Mouse (Mus musculus): Measurements from ENCODE around the gene Aars2. TPM values are rescaled to one million over a fixed set of nuclear protein-coding genes. Genes with fewer than 3 reads are reported as not detected.

Gene Aars2
- polyA plus RNA-seq, 1 experiment, result not detected

DNA sequence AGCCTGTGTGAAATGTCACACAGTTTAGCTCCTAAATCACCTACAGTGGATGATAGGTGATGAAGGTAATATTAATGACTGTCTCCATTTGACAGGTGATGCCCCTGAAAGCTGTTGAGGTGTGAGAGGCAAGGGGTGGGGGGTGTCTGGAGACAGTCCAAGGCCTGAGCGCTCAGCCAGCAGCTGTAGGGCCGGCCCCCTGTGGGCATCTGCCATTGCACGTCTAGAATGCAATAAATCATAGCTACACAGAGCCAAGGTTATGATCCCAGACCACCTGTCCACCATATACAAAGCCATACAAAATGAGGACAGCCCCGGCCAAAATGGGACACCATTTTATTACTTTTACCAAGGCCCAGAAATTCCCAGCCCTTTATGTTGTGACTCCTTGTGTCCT is 18.3 kb downstream of the Aars2 start:
- H3K4me3 ChIP-seq (ENCODE audit: insufficient read depth, low read depth, low read length), result no peak overlapping the region
- TF ChIP-seq CTCF (IDR thresholded peaks at IDR 0.05; ENCODE audit: insufficient read depth, low read depth, low read length), result no peak
- TF ChIP-seq POLR2A (IDR thresholded peaks at IDR 0.05; ENCODE audit: insufficient read depth, low read depth, low read length), result no peak
- no peak overlapping the region for H3K27ac ChIP-seq (ENCODE audit: insufficient read depth, low read depth, low read length)
- WGBS, result 86% methylated on average over 4 of the region's 4 CpGs
- peaks cover 11% of the 10 kb centered on the region for H3K4me1 ChIP-seq (ENCODE audit: control insufficient read depth, insufficient read depth, low read length)

DNA sequence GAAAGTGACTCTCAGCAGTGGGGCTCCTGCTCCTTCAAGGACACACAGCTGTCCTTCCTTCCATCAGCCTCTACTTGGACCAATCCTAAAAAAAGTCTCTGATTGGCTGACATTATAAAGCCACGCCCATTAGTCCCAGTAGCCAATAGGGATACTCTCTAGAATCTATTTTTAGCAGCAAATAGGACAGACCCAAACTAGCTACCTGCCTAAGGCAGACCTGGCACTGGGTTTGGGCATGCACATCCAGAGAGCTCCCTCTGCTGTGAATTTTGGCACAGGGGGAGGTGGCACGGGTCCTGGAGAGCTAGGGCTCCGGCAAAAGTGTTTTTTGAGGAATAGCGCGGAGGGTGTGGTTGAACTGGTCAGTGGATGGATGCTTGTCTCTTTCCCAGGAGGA is 19.9 kb downstream of the Aars2 start:
- 23% methylated on average over 5 of the region's 5 CpGs for WGBS

DNA sequence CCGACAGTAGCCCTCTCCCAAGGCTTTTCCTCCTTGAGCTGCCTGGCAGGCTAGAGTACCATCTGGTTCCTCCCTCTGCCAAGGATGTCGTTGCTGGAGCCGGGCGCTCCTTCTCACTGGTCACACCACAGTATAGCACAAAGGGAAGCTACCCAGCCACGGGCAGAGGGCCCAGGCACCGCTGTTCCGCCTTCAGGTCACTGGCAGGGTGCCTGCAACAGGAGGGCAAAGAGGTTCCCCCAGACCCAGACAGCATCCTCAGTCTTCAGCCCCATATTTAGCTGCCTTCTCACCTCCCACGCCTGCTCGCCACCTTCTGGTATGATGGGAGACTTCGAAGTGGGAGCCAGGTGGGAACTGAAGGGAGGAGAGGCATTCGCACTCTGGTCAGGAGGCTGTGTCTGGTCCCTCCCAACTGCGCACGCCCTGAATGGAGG is 23.7 kb downstream of the Aars2 start:
- peaks cover 8% of the 10 kb centered on the region for H3K4me1 ChIP-seq (ENCODE audit: control insufficient read depth, insufficient read depth, low read length)
- no peak overlapping the region for H3K27ac ChIP-seq (ENCODE audit: insufficient read depth, low read depth, low read length)
- 46% methylated on average over 13 of the region's 13 CpGs for WGBS
- no peak for TF ChIP-seq CTCF (IDR thresholded peaks at IDR 0.05; ENCODE audit: insufficient read depth, low read depth, low read length)
- no peak for TF ChIP-seq POLR2A (IDR thresholded peaks at IDR 0.05; ENCODE audit: insufficient read depth, low read depth, low read length)
- H3K4me3 ChIP-seq (ENCODE audit: insufficient read depth, low read depth, low read length), result no peak overlapping the region

More for the DNA sequence above, 19.9 kb downstream of the Aars2 start:
- Histone ChIP-seq H3K27ac (ENCODE audit: insufficient read depth, low read depth, low read length) (no peak overlapping the region), H3K4me3 (ENCODE audit: insufficient read depth, low read depth, low read length) (no peak overlapping the region), H3K4me1 (ENCODE audit: control insufficient read depth, insufficient read depth, low read length) (peaks cover 16% of the 10 kb centered on the region)
- TF ChIP-seq CTCF (IDR thresholded peaks at IDR 0.05; ENCODE audit: insufficient read depth, low read depth, low read length), result no peak
- TF ChIP-seq POLR2A (IDR thresholded peaks at IDR 0.05; ENCODE audit: insufficient read depth, low read depth, low read length), result no peak

DNA sequence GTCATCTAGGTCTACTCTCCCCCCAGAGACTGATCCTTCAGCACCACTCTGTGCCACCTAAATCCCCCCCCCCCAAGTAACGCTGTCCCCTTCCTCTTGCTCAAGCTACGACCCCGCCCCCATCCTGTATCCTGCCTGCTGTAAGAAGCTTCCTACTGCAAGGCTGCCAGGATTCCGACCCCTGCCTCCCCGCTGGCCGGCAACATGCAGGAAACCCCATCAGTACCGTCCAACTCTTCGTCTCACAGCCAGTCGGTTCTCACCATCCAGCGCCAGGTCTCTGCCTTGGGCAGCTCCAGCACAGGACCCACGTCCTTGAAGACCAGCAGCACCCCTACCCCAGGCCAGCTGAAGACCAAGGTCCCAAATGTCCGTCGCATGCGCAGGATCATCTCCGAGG is 26.3 kb downstream of the Aars2 start:
- Histone ChIP-seq H3K27ac (ENCODE audit: insufficient read depth, low read depth, low read length) (no peak overlapping the region), H3K4me1 (ENCODE audit: control insufficient read depth, insufficient read depth, low read length) (peaks cover 16% of the 10 kb centered on the region), H3K4me3 (ENCODE audit: insufficient read depth, low read depth, low read length) (no peak overlapping the region)
- 68% methylated on average over 15 of the region's 15 CpGs for WGBS
- no peak for TF ChIP-seq POLR2A (IDR thresholded peaks at IDR 0.05; ENCODE audit: insufficient read depth, low read depth, low read length)
- TF ChIP-seq CTCF (IDR thresholded peaks at IDR 0.05; ENCODE audit: insufficient read depth, low read depth, low read length), result no peak

DNA sequence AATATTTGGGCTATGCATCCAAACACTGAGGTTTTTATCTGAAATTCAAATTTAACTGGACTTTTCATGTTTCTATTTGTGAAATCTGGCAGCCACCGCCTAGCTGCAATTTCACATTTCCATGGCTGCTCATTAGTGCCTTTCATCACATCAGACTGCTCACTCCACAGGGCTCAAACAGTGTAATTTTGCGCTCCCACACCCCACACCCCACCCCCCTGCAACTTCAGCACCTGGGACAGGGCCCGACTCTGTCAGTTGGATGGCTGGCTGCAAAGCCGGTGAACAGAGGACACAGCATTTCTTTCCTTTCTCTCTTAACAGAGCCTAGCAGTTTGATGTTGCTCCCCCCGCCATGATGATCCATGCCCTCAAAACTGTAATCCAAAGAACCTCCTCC is 29.6 kb downstream of the Aars2 start:
- WGBS, result 23% methylated on average over 5 of the region's 5 CpGs
- no peak overlapping the region for H3K4me3 ChIP-seq (ENCODE audit: insufficient read depth, low read depth, low read length)
- peaks cover 11% of the 10 kb centered on the region; the same call in 1 of the 2 replicates for H3K4me1 ChIP-seq (ENCODE audit: control insufficient read depth, insufficient read depth, low read length)
- TF ChIP-seq POLR2A (IDR thresholded peaks at IDR 0.05; ENCODE audit: insufficient read depth, low read depth, low read length) (no peak), CTCF (IDR thresholded peaks at IDR 0.05; ENCODE audit: insufficient read depth, low read depth, low read length) (no peak)
- H3K27ac ChIP-seq (ENCODE audit: insufficient read depth, low read depth, low read length), result no peak overlapping the region

DNA sequence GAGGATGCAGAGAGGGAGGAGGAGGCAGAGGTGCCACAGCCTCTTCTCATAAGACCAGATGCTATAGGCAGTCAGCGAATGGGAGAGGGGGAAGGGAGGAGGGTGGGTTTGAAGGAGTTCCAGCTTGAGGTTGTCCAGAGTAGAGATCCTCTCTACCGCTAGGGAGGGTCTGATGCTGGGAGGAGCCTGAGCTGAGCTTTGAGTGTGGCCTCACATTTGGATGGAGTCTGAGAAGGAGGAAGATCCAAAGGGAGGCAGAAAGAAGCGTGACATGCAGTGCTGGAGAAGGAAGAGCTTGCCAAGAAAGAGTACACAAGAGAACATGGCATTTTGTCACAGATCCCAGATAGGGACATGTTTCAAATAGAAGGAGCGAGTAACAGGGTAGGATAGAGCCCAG is 31.8 kb downstream of the Aars2 start:
- WGBS, result 60% methylated on average over 4 of the region's 4 CpGs

DNA sequence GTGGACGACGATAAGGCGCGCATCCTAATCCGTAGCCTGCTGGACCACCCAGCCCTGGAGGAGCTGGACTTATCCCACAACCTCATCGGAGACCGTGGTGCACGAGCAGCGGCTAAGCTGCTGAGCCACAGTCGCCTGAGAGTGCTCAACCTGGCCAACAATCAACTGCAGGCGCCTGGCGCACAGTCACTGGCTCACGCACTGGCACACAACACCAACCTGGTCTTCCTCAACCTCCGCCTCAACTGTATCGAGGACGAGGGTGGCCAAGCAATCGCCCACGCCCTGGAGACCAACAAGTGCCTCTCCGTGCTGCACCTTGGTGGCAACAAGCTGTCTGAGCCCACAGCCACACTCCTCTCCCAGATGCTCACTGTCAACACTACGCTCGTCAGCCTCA is 33.0 kb downstream of the Aars2 start:
- Histone ChIP-seq H3K27ac (ENCODE audit: insufficient read depth, low read depth, low read length) (no peak overlapping the region), H3K4me1 (ENCODE audit: control insufficient read depth, insufficient read depth, low read length) (peaks cover 40% of the 10 kb centered on the region), H3K4me3 (ENCODE audit: insufficient read depth, low read depth, low read length) (no peak overlapping the region)
- WGBS, result 81% methylated on average over 21 of the region's 21 CpGs
- no peak for TF ChIP-seq POLR2A (IDR thresholded peaks at IDR 0.05; ENCODE audit: insufficient read depth, low read depth, low read length)
- TF ChIP-seq CTCF (IDR thresholded peaks at IDR 0.05; ENCODE audit: insufficient read depth, low read depth, low read length), result no peak

More for the DNA sequence above, 31.8 kb downstream of the Aars2 start:
- no peak for TF ChIP-seq POLR2A (IDR thresholded peaks at IDR 0.05; ENCODE audit: insufficient read depth, low read depth, low read length)
- no peak for TF ChIP-seq CTCF (IDR thresholded peaks at IDR 0.05; ENCODE audit: insufficient read depth, low read depth, low read length)
- Histone ChIP-seq H3K27ac (ENCODE audit: insufficient read depth, low read depth, low read length) (no peak overlapping the region), H3K4me3 (ENCODE audit: insufficient read depth, low read depth, low read length) (no peak overlapping the region), H3K4me1 (ENCODE audit: control insufficient read depth, insufficient read depth, low read length) (peaks cover 27% of the 10 kb centered on the region)

DNA sequence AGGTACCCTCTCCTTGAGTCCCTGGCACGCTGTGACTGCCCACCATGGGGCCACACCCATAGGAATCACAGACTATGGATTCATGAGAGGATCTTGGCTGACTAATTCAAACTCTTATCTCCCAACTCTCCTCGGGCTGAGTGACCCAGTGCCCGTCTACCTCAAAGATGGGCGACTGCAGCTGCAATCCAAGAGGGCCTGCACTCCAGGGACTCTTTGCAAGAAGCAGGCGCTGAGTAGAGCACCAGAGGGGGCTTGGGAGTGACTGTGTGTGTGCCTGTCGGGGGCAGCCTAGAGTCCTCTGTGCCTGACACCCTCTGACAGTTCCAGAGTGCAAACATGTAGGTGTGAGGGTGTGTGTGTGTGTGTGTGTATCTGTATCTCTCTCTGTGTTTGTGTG is 35.5 kb downstream of the Aars2 start:
- Histone ChIP-seq H3K4me1 (ENCODE audit: control insufficient read depth, insufficient read depth, low read length) (peaks cover 47% of the 10 kb centered on the region), H3K27ac (ENCODE audit: insufficient read depth, low read depth, low read length) (no peak overlapping the region), H3K4me3 (ENCODE audit: insufficient read depth, low read depth, low read length) (no peak overlapping the region)
- no peak for TF ChIP-seq CTCF (IDR thresholded peaks at IDR 0.05; ENCODE audit: insufficient read depth, low read depth, low read length)
- TF ChIP-seq POLR2A (IDR thresholded peaks at IDR 0.05; ENCODE audit: insufficient read depth, low read depth, low read length), result no peak
- 25% methylated on average over 6 of the region's 6 CpGs for WGBS

DNA sequence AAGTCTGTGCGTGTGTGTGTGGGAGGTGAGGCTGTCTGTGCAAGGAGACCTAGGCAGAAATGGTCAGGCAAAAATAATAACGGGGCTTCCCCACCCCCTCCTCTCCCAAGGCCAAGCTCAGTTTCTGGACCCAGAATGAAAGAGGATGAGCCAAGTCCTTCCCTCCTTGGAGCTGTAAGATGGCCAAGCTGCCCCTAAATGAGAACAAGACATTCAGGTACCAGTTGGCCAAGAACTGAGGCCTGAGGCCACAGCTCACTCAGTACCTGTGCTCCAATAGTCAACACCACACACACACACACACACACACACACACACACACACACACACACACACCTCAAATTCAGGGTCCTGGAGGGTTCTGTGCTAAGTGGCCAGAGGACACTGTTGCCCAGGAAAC is 36.1 kb downstream of the Aars2 start:
- H3K4me3 ChIP-seq (ENCODE audit: insufficient read depth, low read depth, low read length), result no peak overlapping the region
- H3K27ac ChIP-seq (ENCODE audit: insufficient read depth, low read depth, low read length), result peak overlapping the region; percentile 32; the same call in 1 of the 2 replicates
- TF ChIP-seq CTCF (IDR thresholded peaks at IDR 0.05; ENCODE audit: insufficient read depth, low read depth, low read length) (no peak), POLR2A (IDR thresholded peaks at IDR 0.05; ENCODE audit: insufficient read depth, low read depth, low read length) (no peak)
- peaks cover 50% of the 10 kb centered on the region for H3K4me1 ChIP-seq (ENCODE audit: control insufficient read depth, insufficient read depth, low read length)
- 27% methylated on average over 2 of the region's 2 CpGs for WGBS

DNA sequence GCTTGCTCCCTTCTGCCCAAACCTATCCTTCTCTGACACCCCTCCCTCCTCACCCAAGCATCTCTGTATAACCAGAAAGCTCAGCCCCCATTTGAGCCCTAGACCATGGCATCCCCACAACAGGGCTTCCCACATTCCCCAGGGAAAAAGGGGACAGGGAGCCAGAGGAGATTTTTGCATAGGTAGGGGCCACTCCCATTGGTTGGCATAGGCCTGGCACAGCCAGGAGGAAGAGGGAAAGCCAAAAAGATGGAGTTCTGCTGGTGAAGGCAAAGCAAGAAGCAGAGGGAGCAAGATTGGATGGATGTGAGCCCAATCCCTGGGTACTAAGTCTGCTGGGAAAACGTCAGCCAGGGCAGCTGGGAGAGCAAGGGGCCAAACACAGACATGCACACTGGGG is 36.5 kb downstream of the Aars2 start:
- Histone ChIP-seq H3K4me3 (ENCODE audit: insufficient read depth, low read depth, low read length) (no peak overlapping the region), H3K27ac (ENCODE audit: insufficient read depth, low read depth, low read length) (peak overlapping the region; percentile 32; the same call in 1 of the 2 replicates), H3K4me1 (ENCODE audit: control insufficient read depth, insufficient read depth, low read length) (peaks cover 50% of the 10 kb centered on the region)
- TF ChIP-seq CTCF (IDR thresholded peaks at IDR 0.05; ENCODE audit: insufficient read depth, low read depth, low read length) (no peak), POLR2A (IDR thresholded peaks at IDR 0.05; ENCODE audit: insufficient read depth, low read depth, low read length) (0 out of 2 replicates have a peak, but pooled peaks have one; percentile 25)
- WGBS, result 53% methylated on average over 1 of the region's 1 CpGs
